Mouse (Mus musculus) adrenal gland, postnatal 4 days (tissue): Measurements from ENCODE around the gene Itga7. TPM values are rescaled to one million over a fixed set of nuclear protein-coding genes. Genes with fewer than 3 reads are reported as not detected.

ENCODE experiments used
- DNase-seq, 2 experiments: peaks; one replicate each; pipeline ENCODE4 v3.0.0; 2021 to 2022; ENCODE audit warnings: low spot score in 2 of 2, mixed read lengths in 2 of 2
- long read RNA-seq, 2 experiments: library from polyadenylated mRNA; stranded (forward); transcript quantifications; one replicate each; pipeline ENCODE4 v2.0.0; 2021
- total RNA-seq, 2 experiments: library from RNA; stranded (reverse); gene quantifications; 2 replicates each; pipeline ENCODE4 v1.2.3; 2021

Itga7 gene
- total RNA-seq: 10 to 100 TPM; 13.9 to 17.2 TPM
- long read RNA-seq, experiment 1, full-length matches to known transcripts: 2 of 8 reads
- long read RNA-seq, experiment 1, partial matches to known transcripts: 2 of 8 reads
- long read RNA-seq, experiment 1, other reads (novel, unspliced or antisense): 4 of 8 reads
- long read RNA-seq, experiment 2, full-length matches to known transcripts: 2 of 7 reads
- long read RNA-seq, experiment 2, partial matches to known transcripts: 1 of 7 reads
- long read RNA-seq, experiment 2, other reads (novel, unspliced or antisense): 4 of 7 reads

GRCm38 (mm10) chr10:128933574-128933973 lies at the start of gene Itga7:
Gene Itga7 (plus strand): TSS chr10:128933818.
- no peak for DNase-seq

- DNase-seq: no peak
Observed at GRCm38 (mm10) chr10:128888941-128889827, 44.4 kb upstream of the Itga7 start.

DNA sequence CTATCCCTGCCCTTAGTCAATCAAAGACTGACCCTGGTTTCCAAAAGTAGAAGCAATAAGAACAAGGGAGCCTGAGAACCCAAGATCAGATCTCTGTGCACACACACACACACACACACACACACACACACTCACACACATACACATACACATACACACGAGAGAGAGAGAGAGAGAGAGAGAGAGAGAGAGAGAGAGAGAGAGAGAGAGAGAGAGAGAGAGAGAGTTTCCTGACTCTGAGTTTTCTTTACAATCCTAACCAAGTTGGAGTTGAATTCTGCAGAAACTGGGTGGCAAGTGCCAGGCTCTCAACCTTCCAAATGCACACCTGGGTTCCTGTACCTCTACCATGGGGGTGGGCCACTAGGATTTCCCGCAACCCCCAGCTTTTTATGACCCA lies 43.8 kb upstream of the Itga7 start:
- DNase-seq: no peak

DNA sequence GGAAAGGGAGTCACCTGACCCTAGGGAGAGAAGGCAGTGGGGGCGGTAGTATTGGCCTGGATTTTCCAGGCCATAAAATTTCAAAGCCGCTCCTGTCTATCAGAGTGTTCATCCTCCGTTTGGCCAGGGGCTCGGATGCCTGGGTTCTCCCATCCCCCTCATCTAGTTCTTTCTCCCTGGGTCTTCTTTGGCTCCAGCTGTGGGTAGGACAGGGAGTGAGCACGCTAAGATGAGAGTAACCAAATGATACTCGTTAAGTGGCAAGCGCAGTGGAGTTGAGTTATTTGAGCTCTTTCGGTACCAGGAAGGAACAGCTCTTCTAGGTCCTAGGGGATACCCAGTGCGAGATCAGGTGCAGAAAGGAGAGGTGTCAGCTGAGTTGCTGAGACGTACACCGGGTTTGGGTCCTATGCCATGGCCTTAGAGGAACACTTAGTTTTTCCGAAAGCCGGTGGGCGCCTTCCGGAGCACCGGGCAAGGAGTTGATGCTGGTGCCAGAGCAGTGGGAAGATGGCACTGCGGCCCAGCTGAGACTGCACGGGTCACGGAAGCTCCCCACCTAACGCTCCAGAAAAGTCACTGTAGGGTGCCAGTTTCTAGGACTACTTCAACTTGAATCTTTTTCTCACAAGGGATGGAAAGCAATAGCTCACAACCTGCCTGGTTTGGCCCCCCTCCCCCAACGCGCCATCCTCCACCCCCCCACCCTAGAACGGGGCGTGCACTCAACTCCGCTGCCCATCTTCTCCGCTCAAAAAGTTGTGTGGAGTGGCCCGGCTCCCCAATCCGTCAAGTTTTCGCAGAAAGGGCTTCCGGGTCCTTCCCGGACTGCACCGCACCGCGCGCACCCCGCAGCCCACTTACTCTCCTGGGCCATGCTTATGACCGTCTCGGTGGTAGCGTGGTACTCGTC lies 43.0 kb upstream of the Itga7 start:
- no peak for DNase-seq

GRCm38 (mm10) chr10:128891296-128892094 lies 42.1 kb upstream of the Itga7 start, which contains the start of gene Gdf11:
Gene Gdf11 (minus strand): TSS chr10:128891718.
- no peak for DNase-seq

DNA sequence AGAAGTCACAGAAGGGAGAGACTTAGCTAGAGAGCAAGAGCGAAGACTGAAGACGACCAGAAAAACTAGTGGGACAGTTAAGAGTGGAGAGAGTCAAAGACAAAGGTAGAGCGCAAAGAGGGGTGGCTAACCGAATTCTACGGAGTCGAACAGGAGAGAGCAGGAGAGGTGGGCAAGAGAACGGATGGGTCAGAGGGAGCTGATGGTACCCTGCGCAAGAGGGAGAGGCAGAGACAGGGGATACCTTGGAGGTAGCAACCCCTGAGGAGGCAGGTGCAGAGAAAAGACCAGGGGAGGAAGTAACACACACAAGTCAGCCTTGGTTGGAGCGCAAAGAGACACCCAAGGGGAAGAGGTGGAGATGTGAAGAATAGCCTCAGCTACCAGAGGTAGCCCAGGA lies 41.4 kb upstream of the Itga7 start:
- DNase-seq: no peak

GRCm38 (mm10) chr10:128895437-128895836 lies 38.2 kb upstream of the Itga7 start:
- DNase-seq: peak in 1 of 2 experiments; percentile 53

DNA sequence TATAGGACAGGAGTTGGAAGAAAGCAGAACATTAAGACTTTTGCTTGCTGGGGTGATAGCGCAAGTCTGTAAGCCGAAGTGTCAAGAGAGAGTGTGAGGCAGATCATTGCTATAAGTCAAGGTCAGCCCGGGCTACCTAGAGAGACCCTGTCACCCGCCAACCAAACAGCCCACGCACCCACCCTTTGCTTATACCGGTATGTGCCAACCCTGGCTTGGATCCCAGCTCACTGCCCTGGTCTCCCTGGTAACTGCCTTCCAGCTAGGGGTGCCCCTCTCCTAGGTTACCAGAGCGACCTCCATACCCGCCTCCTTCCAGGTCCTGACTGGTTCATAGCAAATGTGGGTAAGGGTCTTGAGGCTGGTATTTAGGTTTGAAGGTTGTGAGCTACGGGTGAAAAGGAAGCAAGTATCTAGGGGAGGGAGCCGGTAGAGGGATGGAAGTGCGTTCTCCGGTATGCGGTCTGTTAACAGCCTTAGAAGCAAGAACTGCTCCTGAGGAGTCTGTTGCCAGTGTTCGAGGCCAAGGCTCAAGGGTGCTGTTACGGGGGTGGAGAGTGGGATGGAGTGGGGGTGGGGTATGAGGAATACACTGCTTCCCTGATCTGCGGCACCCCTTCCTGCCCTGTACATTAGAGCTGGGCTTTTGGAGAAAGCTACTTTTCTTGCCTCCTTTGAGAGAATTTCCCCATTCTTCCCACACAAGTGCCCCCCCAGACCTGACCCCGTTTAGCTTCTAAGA lies 37.5 kb upstream of the Itga7 start:
- no peak for DNase-seq

DNA sequence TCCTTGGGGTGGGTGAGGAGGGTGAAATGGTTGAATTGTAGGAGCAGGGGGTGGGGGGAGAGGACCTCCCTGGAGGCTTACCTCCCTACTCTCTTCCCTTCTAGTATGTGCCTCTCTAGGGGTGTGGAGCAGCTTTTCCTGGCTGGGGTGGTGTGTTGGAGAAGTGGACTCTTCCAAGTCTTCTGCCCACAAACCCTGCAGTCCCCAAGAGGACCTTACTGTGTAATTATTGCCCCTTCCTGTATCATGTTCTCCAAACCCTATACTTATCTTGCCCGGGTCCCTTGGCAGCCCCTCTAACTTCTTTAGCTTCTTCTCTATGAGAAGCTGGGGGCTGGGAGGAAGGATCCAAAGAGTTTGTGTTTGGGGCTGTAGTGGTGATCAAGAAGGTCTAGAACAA lies 36.8 kb upstream of the Itga7 start:
- DNase-seq: no peak

GRCm38 (mm10) chr10:128897501-128897900 lies 36.1 kb upstream of the Itga7 start:
- DNase-seq: no peak

DNA sequence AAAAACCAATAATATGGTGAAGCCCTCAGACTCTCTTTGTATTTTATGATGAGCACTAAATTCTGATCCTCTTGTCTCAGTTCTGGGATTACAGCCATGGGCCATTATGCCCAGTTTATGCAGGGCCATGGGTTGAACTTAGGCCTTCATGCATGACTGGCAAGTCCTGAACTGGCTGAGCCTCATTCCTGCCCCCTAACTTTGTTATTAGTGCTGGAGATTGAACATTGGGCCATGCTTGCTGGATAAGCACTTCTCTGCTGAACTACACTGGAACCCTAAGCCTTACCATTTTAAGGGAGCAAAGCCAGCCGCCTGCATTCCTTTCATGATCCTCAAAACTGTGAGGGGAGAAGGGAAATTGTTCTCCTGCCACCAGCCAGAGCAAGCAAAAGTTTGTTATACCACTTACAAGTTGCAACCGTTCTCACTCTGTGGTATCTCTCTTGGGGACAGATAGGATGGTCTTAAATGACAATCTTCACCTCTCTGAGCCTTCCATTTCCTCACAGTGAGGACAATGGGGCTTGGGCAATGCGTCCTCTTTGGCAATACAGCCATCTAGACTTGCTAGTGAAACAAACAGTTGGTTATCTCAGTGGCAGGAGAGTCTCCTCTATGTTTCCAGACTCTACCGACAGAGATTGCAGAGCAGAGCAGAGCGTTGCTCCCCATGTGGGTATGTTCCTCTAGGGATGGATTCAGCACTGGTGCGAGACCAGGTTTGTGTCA lies 33.7 kb upstream of the Itga7 start:
- DNase-seq: no peak

DNA sequence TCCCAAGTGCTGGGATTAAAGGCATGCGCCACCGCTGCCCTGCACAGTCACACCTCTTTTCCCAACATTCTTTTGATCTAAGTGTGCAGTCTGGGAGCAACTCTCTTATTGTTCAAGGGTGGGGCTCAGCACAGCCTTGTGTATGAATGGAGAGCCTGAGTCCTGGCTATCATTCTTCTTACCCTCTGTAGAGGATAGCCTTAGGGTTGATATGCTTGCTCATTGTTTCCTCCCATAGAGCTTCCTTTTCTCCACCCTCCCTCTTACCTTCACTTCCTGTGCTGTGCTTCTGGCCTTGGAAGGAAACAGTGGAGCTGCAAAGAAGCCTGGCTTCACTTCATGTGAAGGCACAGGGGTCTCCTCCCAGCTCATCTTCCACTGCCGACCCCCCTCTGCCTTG lies 32.9 kb upstream of the Itga7 start, which contains the start of gene Cd63:
Gene Cd63, plus strand, starts transcription at position 292 of the 400 bp plus-strand sequence.
- DNase-seq: no peak

GRCm38 (mm10) chr10:128901409-128901808 lies 32.2 kb upstream of the Itga7 start:
- no peak for DNase-seq

DNA sequence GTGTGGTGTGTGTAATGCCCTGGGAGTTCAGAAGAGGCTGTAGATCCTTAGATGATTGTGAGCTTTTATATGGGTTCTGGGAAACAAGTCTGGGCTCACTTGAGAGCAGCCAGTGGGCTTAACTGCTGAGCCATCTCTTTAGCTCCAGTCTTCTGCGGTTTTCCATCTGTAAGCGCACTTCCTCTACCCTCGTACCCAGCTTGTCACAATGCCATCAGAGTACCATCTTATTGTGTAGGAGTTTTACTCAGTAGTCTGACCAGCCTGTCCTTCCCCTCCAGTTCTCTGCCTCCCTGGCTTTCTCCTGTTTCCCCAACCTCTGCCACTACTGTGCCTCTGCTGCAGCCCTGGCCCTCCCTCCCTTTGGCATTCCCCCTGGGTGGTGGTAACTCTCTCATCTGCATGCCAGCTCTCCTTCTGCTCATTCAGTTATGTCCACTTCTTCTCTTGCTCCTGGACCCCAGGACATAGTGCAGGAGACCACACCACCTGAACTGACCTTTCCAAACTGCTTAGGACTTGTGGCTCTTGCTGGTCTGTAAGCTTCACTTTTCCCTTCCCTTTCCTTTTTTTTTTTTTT lies 31.1 kb upstream of the Itga7 start:
- no peak for DNase-seq

GRCm38 (mm10) chr10:128904812-128905211 lies 28.8 kb upstream of the Itga7 start:
- no peak for DNase-seq

DNA sequence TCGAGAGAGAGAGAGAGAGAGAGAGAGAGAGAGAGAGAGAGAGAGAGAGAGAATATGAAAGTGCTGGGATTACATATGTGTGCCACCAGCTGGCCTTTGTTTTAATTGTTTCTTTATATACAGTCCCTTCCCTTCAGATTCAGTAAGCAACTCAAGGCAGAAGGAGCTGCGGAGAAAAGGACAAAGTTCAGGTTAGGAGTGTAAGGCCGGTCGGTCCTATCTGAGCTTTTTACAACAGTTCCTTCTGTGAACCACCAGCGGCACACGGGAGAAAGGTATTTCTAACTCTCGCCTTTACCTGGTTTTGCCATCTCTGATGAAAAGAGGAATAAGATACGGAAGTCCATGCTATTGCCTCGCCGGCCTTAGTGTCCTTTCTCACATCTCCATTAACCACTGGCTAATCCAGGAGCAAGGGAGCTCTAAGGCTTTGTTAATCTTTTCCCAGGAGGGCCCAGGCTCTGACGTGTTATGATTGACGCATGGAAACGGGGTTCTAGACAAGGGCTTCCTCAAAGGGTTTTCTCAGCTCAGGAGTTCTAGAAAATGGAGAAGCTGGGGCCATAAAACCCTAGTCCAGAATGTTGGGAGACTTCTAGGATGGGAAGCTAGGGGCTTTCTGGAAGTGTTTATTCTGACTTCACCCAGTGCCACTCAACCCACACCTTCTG lies 24.7 kb upstream of the Itga7 start:
- no peak for DNase-seq

DNA sequence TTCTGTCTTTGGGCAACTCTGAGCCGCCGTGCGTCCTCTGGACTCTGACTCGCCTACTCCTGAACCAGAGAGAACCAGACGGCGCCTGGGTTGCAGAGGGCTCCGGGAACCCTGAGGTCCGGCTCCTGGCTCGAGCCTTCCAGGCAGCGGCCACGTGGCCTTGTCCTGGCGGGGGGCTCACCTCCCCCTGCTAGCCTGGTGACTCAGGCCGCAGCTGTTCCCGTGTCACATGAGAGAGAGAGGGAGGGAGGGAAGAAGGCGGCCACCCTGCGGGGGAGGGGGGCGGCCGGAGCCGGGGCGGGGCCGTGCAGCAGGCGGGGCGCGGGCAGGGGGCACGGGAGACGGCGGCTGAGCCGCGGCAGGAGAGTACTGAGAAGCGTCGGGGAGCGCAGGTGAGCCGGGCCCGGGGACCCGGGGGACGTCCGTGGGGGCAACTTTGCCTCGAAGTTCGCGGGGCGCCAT lies 24.0 kb upstream of the Itga7 start:
- DNase-seq: peak; percentile 63 to 80
